Mouse (Mus musculus) spleen, adult 12 weeks (tissue): Measurements from ENCODE around the gene Pfas.
A peak's percentile ranks its signal among the peaks of the same experiment; 100 is the strongest.
"Not testable (repeated sequence)": the region's sequence is repeated elsewhere in the genome, so short reads cannot be mapped to it uniquely, and the experiment has no call there.

Source experiments
- DNase-seq: peaks from one replicate; pipeline ENCODE4 v3.0.0; 2022; ENCODE audit warnings: low spot score

Gene Pfas

GRCm38 (mm10) chr11:68939451-68940304 lies 68.6 kb downstream of the Pfas start:
- peak; percentile 67 for DNase-seq

- DNase-seq, result not testable (repeated sequence)
Measured at GRCm38 (mm10) chr11:68936951-68937350, 71.3 kb downstream of the Pfas start.
